Mouse (Mus musculus) MEL (cell line): ENCODE data around the gene Gm7879. TPM values are rescaled to one million over a fixed set of nuclear protein-coding genes. Genes with fewer than 3 reads are reported as not detected.

Experiments used
- DNase-seq: peaks from one replicate; pipeline ENCODE4 v3.0.0; 2011; ENCODE audit warnings: low read depth, low spot score
- H3K27ac ChIP-seq: 2 replicates; pipeline ENCODE4 v1.5.1; 2012; ENCODE audit warnings: low read depth, mild to moderate bottlenecking, control low read depth, low read length, moderate library complexity; ENCODE audit not compliant: control insufficient read depth
- H3K27me3 ChIP-seq, 2 experiments: fragments of 150-350 bp in 1 of 2; sonication (generic) in 1 of 2; 2 replicates each; pipeline ENCODE4 v1.6.1; 2012; ENCODE audit warnings: low read length in 2 of 2, mild to moderate bottlenecking in 2 of 2, improper control_type of control experiment in 1 of 2, moderate library complexity in 1 of 2; ENCODE audit not compliant: insufficient read depth in 2 of 2, control insufficient read depth in 1 of 2
- H3K36me3 ChIP-seq, 2 experiments: 2 replicates each; pipeline ENCODE4 v1.6.1; 2012 to 2014; ENCODE audit warnings: low read length in 2 of 2, improper control_type of control experiment in 1 of 2, inconsistent platforms in 1 of 2, mild to moderate bottlenecking in 1 of 2; ENCODE audit not compliant: insufficient read depth in 2 of 2, control insufficient read depth in 1 of 2
- H3K4me1 ChIP-seq, 2 experiments: fragments of 150-350 bp in 1 of 2; sonication (generic) in 1 of 2; 2 replicates each; pipeline ENCODE4 v1.6.1; 2012; ENCODE audit warnings: low read length in 2 of 2, improper control_type of control experiment in 1 of 2, mild to moderate bottlenecking in 1 of 2; ENCODE audit not compliant: insufficient read depth in 2 of 2, control insufficient read depth in 1 of 2
- H3K4me3 ChIP-seq, 2 experiments: fragments of 150-350 bp in 1 of 2; sonication (generic) in 1 of 2; 2 replicates each; pipeline ENCODE4 v1.5.1; 2012; ENCODE audit warnings: low read depth in 2 of 2, low read length in 2 of 2, mild to moderate bottlenecking in 2 of 2, moderate library complexity in 2 of 2, control low read depth in 1 of 2, improper control_type of control experiment in 1 of 2; ENCODE audit not compliant: control insufficient read depth in 1 of 2, insufficient read depth in 1 of 2
- H3K79me2 ChIP-seq: 2 replicates; pipeline ENCODE4 v1.6.1; 2012; ENCODE audit warnings: mild to moderate bottlenecking, low read length, moderate library complexity; ENCODE audit not compliant: control insufficient read depth, poor library complexity, insufficient read depth
- H3K9ac ChIP-seq: 2 replicates; pipeline ENCODE4 v1.6.1; 2012; ENCODE audit warnings: low read depth, mild to moderate bottlenecking, control low read depth, low read length, moderate library complexity; ENCODE audit not compliant: control insufficient read depth, poor library complexity, severe bottlenecking
- H3K9me3 ChIP-seq: fragments of 150-350 bp; sonication (generic); replicated peaks from 2 replicates; pipeline ENCODE4 v1.6.1; 2012; ENCODE audit warnings: mild to moderate bottlenecking, low read length, improper control_type of control experiment, moderate library complexity; ENCODE audit not compliant: insufficient read depth
- HCFC1 ChIP-seq: IDR thresholded peaks from 2 replicates; pipeline ENCODE4 v1.6.1; 2012; ENCODE audit warnings: low read depth, mild to moderate bottlenecking, inconsistent platforms, low read length, improper control_type of control experiment, moderate library complexity
- JUND ChIP-seq: IDR thresholded peaks from 2 replicates; pipeline ENCODE4 v1.6.1; 2011; ENCODE audit warnings: low read depth, mild to moderate bottlenecking, improper control_type of control experiment, low read length
- POLR2AphosphoS5 ChIP-seq: IDR thresholded peaks from 2 replicates; pipeline ENCODE4 v1.6.1; 2012; ENCODE audit warnings: low read depth, borderline replicate concordance, mild to moderate bottlenecking, inconsistent platforms, low read length, moderate library complexity, mixed read lengths
- RCOR1 ChIP-seq: IDR thresholded peaks from 2 replicates; pipeline ENCODE4 v1.6.1; 2012; ENCODE audit warnings: low read depth, mild to moderate bottlenecking, inconsistent platforms, low read length, improper control_type of control experiment
- ZNF384 ChIP-seq: IDR thresholded peaks from 2 replicates; pipeline ENCODE4 v1.6.1; 2012; ENCODE audit warnings: low read depth, mild to moderate bottlenecking, inconsistent platforms, low read length, improper control_type of control experiment
- polyA plus RNA-seq, 2 experiments: library from polyadenylated mRNA; stranded (reverse) in 1 of 2; unstranded in 1 of 2; fragments of >175 nt in 1 of 2; fragments of >200 nt in 1 of 2; gene quantifications; 2 replicates each; pipeline versions ENCODE4 v1.2.1 to v1.2.4; 2012; ENCODE audit warnings: low replicate concordance in 2 of 2, low read depth in 1 of 2; ENCODE audit not compliant: insufficient read length in 2 of 2, insufficient read depth in 1 of 2, missing spikeins in 1 of 2
- total RNA-seq: library from RNA; depleted of rRNA; stranded (reverse); fragments of 300-350 nt; gene quantifications from 2 replicates; pipeline ENCODE4 v1.2.3, GENCODE M21; 2012; rRNA removed

Gm7879 gene
- total and polyA plus RNA-seq, 3 experiments: 3.0 TPM; not detected in 2

DNA sequence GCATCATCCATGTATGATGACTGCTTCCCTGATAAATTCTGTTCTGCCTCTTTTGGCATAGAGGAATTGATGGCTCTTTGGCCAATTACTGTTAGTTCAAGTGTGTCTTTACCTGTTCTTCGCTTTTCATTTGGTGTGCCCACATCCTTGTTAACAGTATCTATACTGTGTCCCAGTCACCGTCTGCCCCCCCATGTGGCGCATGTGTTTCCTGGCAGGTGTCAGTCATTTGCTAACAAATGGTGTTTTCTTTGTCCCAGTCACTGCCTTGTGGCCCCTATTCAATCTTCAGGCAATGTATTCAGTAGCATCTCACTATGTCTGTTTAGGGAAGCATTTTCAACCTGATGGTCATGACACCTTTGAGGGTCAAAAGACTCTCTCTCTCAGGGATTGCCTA lies 48.1 kb downstream of the Gm7879 start:
- DNase-seq: no peak
- no peaks in the 10 kb centered on the region for H3K9me3 ChIP-seq
- no peaks in the 10 kb centered on the region for H3K4me1 ChIP-seq
- no peak overlapping the region for H3K9ac ChIP-seq
- no peaks in the 10 kb centered on the region for H3K36me3 ChIP-seq
- H3K79me2 ChIP-seq: no peaks in the 10 kb centered on the region
- TF ChIP-seq ZNF384: no peak
- no peak for TF ChIP-seq RCOR1
- no peak for TF ChIP-seq JUND
- no peak for TF ChIP-seq POLR2AphosphoS5
- no peak for TF ChIP-seq HCFC1
- H3K27me3 ChIP-seq: no peaks in the 10 kb centered on the region
- no peak overlapping the region for H3K4me3 ChIP-seq
- H3K27ac ChIP-seq: no peak overlapping the region

Other genes starting within 250 kb of the Gm7879 start
- gene Bst1, start 94.3 kb upstream of the Gm7879 start, total RNA-seq: not detected in 2 replicates
- not detected for gene Bst1, start 94.3 kb upstream of the Gm7879 start, polyA plus RNA-seq
- gene Fbxl5, start 91.5 kb upstream of the Gm7879 start, total RNA-seq: 25.7 and 29.4 TPM in 2 replicates
- 10 to 100 TPM in 1 of 2 experiments, not detected in 1; 22.8 TPM for gene Fbxl5, start 91.5 kb upstream of the Gm7879 start, polyA plus RNA-seq
- not detected in 2 replicates for gene Cd38, start 44.6 kb upstream of the Gm7879 start, total RNA-seq
- not detected for gene Cd38, start 44.6 kb upstream of the Gm7879 start, polyA plus RNA-seq
- not detected in 2 replicates for gene Fgfbp1, start 68.6 kb downstream of the Gm7879 start, total RNA-seq
- gene Fgfbp1, start 68.6 kb downstream of the Gm7879 start, polyA plus RNA-seq: not detected
- gene Prom1, start 188.9 kb downstream of the Gm7879 start, total RNA-seq: not detected in 2 replicates
- not detected for gene Prom1, start 188.9 kb downstream of the Gm7879 start, polyA plus RNA-seq